Mouse (Mus musculus): ENCODE data around the gene Pus10.

Gene Pus10

DNA sequence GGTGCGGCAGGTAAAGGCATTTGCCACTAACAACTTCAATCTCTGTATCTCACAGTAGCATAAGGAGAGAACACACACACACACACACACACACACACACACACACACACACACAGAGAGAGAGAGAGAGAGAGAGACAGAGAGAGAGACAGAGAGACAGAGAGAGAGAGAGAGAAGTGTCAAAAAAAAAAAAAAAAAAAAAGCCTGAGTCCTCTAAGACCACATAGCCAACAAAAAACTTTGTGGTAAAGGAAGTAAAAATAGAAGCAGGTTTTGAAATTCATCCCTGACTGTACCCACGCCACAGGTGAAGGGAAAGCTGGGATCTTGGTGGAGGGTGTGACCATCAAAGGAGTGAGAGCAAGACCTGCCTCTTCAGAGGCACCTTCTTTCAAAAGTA is 92.7 kb downstream of the Pus10 start:
- in situ Hi-C loops (cut with MboI, MseI): loop anchor here (5.0 to 25.0 kb wide), 2 partner anchors 99 to 771 kb away; partner anchors contain the start of genes Cct4, Commd1 and Gm28048

DNA sequence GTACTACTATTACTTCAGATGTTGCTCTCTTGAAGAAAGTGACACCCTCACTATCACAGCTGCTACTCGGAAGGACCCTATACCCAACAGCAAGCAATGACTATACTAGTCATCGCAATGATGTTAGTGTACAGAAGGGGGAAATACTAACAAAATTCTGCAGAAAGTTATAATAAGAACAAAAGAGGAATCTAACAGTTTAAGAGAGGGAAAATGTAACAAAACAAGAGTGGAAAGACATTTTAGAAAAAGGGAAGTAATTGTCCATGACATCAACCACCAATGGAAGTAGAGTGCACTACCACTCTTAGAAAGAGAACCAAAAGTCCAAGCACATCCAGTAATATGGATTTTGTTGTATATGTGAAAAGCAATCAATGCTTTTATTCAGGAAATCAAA is 97.2 kb downstream of the Pus10 start:
- in situ Hi-C loops (cut with MboI, MseI): loop anchor here (25.0 kb wide), 1 partner anchor 775 kb away; the partner anchor contains the start of genes Cct4, Commd1 and Gm28048

DNA sequence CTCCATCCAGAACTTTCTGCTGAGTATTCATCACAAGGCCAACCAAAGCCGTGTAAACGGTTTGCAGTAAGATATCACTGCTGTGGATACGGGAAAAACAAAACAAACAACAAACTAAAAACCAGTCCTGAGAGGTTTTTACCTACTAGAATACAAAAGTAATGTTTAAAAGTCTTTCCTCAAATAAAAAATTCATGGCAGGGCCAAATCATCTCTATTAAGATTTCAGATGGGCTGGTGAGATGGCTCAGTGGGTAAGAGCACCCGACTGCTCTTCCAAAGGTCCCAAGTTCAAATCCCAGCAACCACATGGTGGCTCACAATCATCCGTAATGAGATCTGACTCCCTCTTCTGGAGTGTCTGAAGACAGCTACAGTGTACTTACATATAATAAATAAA is 101.9 kb downstream of the Pus10 start:
- in situ Hi-C loops (cut with MboI, MseI): loop anchor here (25.0 kb wide), 1 partner anchor 780 kb away; the partner anchor contains the start of genes Cct4, Commd1 and Gm28048

DNA sequence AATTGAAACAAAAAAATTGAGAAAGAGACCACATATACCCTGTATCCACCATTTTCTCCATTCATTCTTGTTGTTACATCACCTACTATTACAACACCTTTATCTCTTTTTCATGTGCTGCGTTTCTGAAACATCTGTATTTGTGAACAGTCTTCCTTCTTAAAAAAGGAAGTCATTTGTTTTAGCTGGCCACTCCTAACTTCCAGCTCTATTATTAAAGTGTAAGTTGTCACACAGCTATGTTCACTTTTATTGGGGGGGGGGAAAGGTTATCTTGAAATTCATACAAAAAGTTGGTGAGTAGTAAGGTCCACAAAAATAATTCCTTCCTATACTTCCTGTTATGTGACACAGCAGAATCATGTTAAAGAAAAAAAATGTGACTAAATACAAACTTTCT is 102.5 kb downstream of the Pus10 start:
- in situ Hi-C loops (cut with MboI, MseI): loop anchor here (25.0 kb wide), 1 partner anchor 781 kb away; the partner anchor contains the start of genes Cct4, Commd1 and Gm28048

DNA sequence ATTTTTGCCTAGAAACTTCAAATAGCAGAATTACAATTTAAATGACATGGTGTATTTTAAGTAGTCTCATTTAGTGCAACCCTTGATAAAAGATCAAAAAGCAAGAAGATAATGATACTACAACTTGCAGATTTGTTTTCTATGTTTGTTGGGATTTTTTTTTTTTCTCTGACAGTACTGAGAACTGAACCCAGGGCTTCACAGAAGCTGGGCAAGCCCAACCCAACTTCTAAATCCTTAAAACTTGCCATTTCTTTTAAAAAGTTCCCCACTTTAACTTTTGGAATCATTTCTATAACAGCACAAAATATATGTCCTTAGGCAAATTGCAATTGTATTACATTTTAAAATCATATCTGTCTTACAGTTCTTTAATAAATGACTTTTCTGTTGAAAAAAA is 103.6 kb downstream of the Pus10 start:
- in situ Hi-C loops (cut with MboI, MseI): loop anchor here (25.0 kb wide), 1 partner anchor 782 kb away; the partner anchor contains the start of genes Cct4, Commd1 and Gm28048

DNA sequence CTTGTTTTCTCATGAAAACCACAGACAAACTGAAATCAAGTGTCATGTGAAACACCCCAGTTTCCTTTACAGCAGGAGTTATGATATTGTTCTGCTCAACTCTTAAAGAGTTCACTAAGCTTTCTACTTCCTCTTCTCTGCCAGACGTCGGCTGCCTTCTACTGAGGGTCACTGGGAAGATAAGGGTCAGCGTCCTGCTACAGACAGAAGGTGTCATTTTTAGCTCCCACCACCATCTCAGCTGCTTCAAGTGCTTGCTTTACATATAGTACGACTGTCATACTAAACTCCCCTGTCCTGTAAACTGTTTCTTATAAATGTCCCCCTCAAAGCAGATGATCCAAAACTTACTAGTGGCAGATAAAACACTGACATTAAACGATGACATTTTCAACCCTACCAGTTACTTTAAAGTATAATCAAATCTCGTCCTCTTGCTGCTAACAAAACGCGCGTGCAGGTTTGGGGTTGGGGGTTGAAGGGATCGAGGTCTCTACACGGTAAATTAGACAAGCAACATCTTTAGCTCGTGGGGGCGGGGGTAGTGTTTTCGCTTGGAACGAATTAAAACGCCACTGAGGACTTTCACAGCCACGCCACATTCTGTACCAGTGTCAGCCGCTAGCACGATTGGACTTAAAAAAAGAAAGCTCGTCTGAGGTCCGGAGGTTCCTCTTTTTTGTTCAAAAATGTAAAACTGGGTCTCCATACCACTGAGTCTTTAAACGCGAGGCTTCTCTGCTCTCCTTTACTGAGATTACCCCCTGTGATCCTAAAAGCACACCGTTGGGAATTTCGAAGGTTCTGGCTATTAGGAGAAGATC is 104.4 kb downstream of the Pus10 start:
- in situ Hi-C loops (cut with MboI, MseI): loop anchor here (25.0 kb wide), 1 partner anchor 783 kb away; the partner anchor contains the start of genes Cct4, Commd1 and Gm28048

DNA sequence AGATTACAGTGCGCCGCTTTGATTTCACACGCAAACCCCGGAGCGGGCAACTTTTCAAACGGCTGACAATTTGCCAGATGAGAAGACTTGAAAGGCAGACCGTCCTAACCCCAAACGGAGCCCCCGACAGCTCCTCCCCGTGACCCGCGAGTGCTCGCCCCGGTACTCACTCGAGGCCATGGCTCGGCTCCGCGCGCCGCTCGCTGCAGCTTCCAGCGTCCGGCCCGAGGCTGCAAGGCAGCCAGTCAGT is 105.0 kb downstream of the Pus10 start:
- in situ Hi-C loops (cut with MboI, MseI): loop anchor here (25.0 kb wide), 1 partner anchor 783 kb away; the partner anchor contains the start of genes Cct4, Commd1 and Gm28048

DNA sequence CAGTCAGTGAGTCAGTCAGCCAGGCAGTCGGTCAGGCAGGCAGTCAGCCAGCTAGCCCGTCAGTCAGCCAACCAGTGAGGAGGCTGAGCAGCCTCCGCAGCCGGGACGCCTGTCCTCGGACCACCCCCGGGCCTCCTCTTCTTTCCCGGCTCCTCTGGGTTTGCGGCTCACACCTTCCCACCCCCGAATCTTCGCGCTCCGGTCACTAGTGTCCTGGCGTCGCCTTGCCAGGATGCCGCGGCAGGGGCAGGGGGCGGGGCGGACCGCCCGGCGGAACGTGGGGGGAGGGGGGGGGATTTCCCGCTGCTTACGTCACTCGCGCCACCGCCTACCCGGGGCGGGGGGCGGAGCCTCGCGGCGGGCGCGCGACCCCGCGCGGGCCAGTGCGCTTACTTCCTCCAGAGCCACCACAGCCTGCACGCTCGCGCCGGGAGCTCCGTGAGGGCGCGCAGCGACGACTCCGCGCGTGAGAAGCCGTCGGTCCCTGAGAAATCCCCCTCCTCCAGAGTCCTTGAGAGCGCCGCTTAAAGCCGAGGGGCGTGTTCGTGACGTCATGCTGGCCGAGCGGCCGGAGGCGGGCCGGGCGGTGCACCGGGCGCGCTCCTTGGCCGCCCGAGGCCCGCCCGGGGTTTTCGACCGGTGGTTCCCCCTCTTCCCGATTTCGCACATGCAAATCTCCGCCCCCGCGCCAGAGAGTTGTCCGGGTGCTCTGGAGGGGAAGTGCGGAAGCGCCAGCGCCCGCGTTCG is 105.5 kb downstream of the Pus10 start, which contains the start of gene Rel:
TSS of gene Rel (minus strand) at position 211 of the 747 bp plus-strand sequence.
- in situ Hi-C loops (cut with MboI, MseI): loop anchor here (25.0 kb wide), 1 partner anchor 784 kb away; the partner anchor contains the start of genes Cct4, Commd1 and Gm28048

DNA sequence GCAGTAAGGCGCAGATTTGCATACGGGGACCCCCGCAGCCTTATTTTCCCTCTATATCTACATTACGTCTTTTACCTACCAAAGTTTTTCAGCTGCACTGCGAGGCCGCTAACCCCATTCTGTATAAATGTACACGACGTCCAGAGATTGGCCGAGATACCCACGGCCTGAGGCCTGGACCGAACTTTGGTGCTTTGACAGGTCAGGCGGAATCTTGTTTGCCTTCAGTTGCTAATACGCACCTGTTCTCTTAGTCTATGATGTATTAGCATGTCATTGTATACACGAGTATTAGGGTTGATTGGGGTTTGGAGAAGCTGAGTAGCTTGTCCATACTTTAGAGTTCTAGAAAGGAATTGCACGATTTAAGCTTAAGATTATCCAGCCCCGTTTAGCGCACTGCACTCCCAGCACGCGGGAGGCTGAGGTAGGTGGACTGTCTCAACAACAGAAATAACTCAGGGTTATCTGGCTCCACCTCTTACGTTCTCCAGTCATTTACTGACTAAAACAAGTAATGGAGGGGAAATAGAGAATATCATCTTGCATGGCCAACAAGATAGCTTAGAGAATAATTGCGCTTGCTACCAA is 106.1 kb downstream of the Pus10 start:
- in situ Hi-C loops (cut with MboI, MseI): loop anchor here (25.0 kb wide), 1 partner anchor 784 kb away; the partner anchor contains the start of genes Cct4, Commd1 and Gm28048

DNA sequence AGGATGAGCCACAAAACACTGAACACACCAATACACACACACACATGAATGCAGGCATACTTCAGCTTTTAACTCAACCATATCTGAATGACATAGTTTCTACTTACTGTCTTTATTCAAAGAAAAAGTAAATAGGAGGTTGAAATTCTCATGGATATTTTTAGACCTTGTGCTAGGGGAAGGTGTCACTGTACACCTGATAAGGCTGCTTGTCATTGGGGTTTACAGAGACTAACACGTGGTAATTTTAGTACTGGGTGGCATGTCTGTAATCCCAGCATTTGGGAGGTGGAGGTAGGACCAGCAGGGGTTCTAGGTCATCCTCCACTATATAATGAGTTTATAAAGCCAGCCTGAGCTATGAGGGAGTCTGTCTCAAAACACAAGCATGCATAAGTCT is 107.0 kb downstream of the Pus10 start:
- in situ Hi-C loops (cut with MboI, MseI): loop anchor here (25.0 kb wide), 1 partner anchor 785 kb away; the partner anchor contains the start of genes Cct4, Commd1 and Gm28048

DNA sequence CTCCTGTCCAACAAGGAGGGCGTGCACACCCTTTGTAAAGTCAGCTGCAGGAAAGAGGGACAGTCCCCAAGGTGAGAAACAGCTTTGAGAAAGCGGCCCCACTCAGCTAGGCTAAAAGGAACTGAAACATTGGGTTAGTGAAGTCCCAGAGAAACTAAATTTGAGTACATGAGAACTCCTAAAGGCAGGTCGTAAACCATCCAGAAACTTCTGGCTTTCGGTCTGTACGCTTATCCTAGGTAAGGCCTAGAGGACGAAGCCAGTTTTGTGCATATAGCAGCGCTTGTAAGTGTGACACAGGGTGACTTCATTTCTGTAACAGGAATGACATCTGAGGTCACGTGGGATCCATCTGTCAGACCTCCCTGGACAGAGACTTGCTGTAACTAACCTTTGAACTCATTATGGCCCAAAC is 113.3 kb downstream of the Pus10 start:
- in situ Hi-C loops (cut with MboI, MseI): loop anchor here (25.0 kb wide), 1 partner anchor 1291 kb away; no protein-coding TSS in a partner anchor

DNA sequence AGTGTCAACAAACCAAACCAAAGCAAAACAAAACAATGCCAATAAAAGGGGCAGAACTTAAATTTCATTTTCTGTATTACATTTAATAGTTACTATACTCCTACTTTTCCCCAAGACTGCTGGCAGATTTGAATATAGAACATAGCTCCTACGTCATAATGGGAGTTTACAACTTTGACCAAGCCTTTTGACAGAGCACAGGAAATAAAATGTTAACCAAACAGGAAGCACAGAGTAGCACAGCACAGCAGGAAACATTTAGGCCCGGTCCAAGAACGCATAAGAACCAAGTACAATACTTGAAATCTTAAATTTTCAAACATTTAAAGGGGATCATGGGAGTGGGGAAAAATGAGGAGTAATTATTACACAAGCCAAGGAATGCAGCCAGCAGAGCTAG is 116.6 kb downstream of the Pus10 start:
- in situ Hi-C loops (cut with MboI, MseI): loop anchor here (10.0 to 25.0 kb wide), 2 partner anchors 73 to 1295 kb away; no protein-coding TSS in a partner anchor
